Mouse (Mus musculus) spleen, postnatal 10 days (tissue): ENCODE measurements around the gene Vps29.
A peak's percentile ranks its signal among the peaks of the same experiment; 100 is the strongest.

Experiments
- DNase-seq, 2 experiments: peaks; one replicate each; pipeline ENCODE4 v3.0.0; 2021 to 2022; ENCODE audit warnings: low spot score in 2 of 2

The Vps29 gene

GRCm38 (mm10) chr5:122399871-122400270 lies 45.7 kb downstream of the Vps29 start:
- DNase-seq = no peak

GRCm38 (mm10) chr5:122400628-122401302 lies 46.6 kb downstream of the Vps29 start:
- DNase-seq = no peak

- peak; percentile 65 to 77 for DNase-seq
Observed at GRCm38 (mm10) chr5:122401303-122401640, 47.1 kb downstream of the Vps29 start.

GRCm38 (mm10) chr5:122402160-122402559 lies 48.0 kb downstream of the Vps29 start:
- DNase-seq = no peak

- DNase-seq = no peak
Observed at GRCm38 (mm10) chr5:122402772-122403171, 48.6 kb downstream of the Vps29 start.

- DNase-seq = no peak
Observed at GRCm38 (mm10) chr5:122403362-122403761, 49.2 kb downstream of the Vps29 start.

- no peak for DNase-seq
Observed at GRCm38 (mm10) chr5:122405537-122405936, 51.4 kb downstream of the Vps29 start.

GRCm38 (mm10) chr5:122409692-122410645 lies 55.8 kb downstream of the Vps29 start:
- peak in 1 of 2 experiments; percentile 35 for DNase-seq

GRCm38 (mm10) chr5:122411892-122412291 lies 57.7 kb downstream of the Vps29 start:
- no peak for DNase-seq

- no peak for DNase-seq
Observed at GRCm38 (mm10) chr5:122412826-122413225, 58.7 kb downstream of the Vps29 start.

GRCm38 (mm10) chr5:122414351-122414750 lies 60.2 kb downstream of the Vps29 start:
- no peak for DNase-seq
